Mouse (Mus musculus) hindbrain, embryonic 11.5 days (tissue): ENCODE measurements around the gene Jmjd6. TPM values are rescaled to one million over a fixed set of nuclear protein-coding genes. Genes with fewer than 3 reads are reported as not detected.

ENCODE experiments used
- ATAC-seq: fragments of 200-750 bp; cut with Nextera tagmentation; 2 replicates; pipeline ENCODE4 v1.8.0; 2017; ENCODE audit warnings: mild to moderate bottlenecking, moderate TSS enrichment, moderate library complexity; ENCODE audit not compliant: low FRiP score
- DNase-seq: peaks from one replicate; pipeline ENCODE4 v3.0.0-alpha.2; 2015; ENCODE audit warnings: low spot score
- H3K27ac ChIP-seq: fragments of 300-500 bp; sonication (generic); 2 replicates; pipeline ENCODE4 v1.5.1; 2014; ENCODE audit warnings: mild to moderate bottlenecking, low read depth, low read length
- H3K27me3 ChIP-seq: fragments of 300-500 bp; sonication (generic); 2 replicates; pipeline ENCODE4 v1.6.1; 2014; ENCODE audit warnings: mild to moderate bottlenecking, low read length, moderate library complexity, mixed read lengths; ENCODE audit not compliant: control insufficient read depth, insufficient read depth
- H3K36me3 ChIP-seq: fragments of 300-500 bp; sonication (generic); 2 replicates; pipeline ENCODE4 v1.6.1; 2014; ENCODE audit warnings: mild to moderate bottlenecking, low read length, moderate library complexity, mixed read lengths; ENCODE audit not compliant: control insufficient read depth, insufficient read depth
- H3K4me1 ChIP-seq: fragments of 300-500 bp; sonication (generic); replicated peaks from 2 replicates; pipeline ENCODE4 v1.6.1; 2014; ENCODE audit warnings: low read length, mixed read lengths; ENCODE audit not compliant: control insufficient read depth, insufficient read depth
- H3K4me2 ChIP-seq: fragments of 300-500 bp; sonication (generic); replicated peaks from 2 replicates; pipeline ENCODE4 v1.6.1; 2014; ENCODE audit warnings: mild to moderate bottlenecking, low read depth, low read length
- H3K4me3 ChIP-seq: fragments of 300-500 bp; sonication (generic); 2 replicates; pipeline ENCODE4 v1.5.1; 2014; ENCODE audit warnings: low read depth, low read length
- H3K9ac ChIP-seq: fragments of 300-500 bp; sonication (generic); 2 replicates; pipeline ENCODE4 v1.6.1; 2014; ENCODE audit warnings: low read depth, low read length
- H3K9me3 ChIP-seq: fragments of 300-500 bp; sonication (generic); 2 replicates; pipeline ENCODE4 v1.6.1; 2016; ENCODE audit warnings: low read length; ENCODE audit not compliant: control insufficient read depth
- WGBS: fragments of 180-500 bp; shearing (Covaris S2); extraction: QIAGEN DNeasy Blood & Tissue Kit; methylation state at CpG from one replicate; pipeline ENCODE4 v1.1.7; 2014; 5-methylcytosine and 5-hydroxymethylcytosine counted together
- polyA plus RNA-seq: library from polyadenylated mRNA; unstranded; fragments of >200 nt; fragmentation: Nextera tagmentation; extraction: Ambion mirVana; gene quantifications from 2 replicates; pipeline ENCODE4 v1.2.1, GENCODE M21; 2014

Gene Jmjd6
- polyA plus RNA-seq = 88.8 and 91.3 TPM in 2 replicates

DNA sequence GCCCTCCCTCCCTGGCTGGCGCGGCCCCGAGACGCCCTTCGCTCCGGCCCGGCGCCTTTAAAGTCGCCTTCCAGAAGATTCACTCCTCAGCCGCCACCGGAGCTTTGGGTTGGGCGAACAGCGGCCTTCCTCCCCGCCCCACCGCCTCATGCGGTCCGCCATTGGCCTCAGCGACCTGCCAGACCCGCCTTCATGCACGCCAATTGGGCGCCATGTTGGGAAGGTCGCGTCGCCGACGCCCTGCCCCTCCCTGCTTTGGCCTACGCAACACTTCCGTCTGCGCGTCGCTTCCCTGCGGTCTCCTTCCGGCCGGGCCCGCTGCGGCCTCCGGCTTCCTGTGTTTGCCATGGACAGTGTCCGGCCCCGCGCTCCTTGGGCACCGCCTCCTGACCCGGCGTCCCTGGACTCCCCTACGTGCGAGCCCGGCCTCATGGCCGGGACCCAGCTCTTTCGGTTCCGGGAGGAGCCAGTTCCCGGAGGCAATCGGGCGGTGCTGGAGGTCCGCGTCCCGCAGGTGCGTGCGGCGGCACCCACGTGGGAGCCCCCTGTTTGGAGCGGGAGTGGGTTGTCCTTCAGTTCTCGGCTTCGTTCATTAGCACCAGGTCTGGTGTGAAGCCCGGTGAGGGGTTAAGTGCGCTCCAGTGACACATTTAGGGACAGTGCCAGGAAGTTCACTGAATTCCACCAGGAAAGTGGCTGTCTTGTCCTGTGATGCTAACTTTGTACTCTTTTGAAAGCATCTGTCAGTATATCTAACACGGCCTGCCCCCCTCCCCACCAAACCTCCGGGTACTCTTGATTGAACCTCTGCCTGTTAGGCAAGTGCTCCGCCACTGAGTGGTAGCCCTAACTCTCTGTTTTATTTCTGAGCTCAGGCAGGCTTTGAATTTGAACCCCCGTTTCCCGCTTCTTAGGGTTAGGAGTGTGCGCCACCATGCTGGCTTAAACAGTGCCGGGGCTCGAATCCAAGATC lies at the start of gene Jmjd6, which contains the start of gene Mettl23:
Gene Jmjd6 (minus strand): TSS at position 189 of the 973 bp plus-strand sequence.
Gene Mettl23 (plus strand): TSS at position 18 of the 973 bp plus-strand sequence.
- H3K36me3 ChIP-seq = peaks cover 3% of the 10 kb centered on the region; the same call in 1 of the 2 replicates
- H3K27me3 ChIP-seq = no peaks in the 10 kb centered on the region
- DNase-seq (peak; percentile 95), ATAC-seq (peak; percentile 95)
- peaks cover 18% of the 10 kb centered on the region for H3K4me1 ChIP-seq
- peak within 1 kb of the TSS; percentile 86 for H3K9ac ChIP-seq
- peak within 1 kb of the TSS; percentile 86 for H3K4me3 ChIP-seq
- H3K27ac ChIP-seq = peak within 1 kb of the TSS; percentile 99
- no peaks in the 10 kb centered on the region for H3K9me3 ChIP-seq
- 1% methylated on average over 68 of the region's 72 CpGs for WGBS
- H3K4me2 ChIP-seq = peak within 1 kb of the TSS; percentile 69

DNA sequence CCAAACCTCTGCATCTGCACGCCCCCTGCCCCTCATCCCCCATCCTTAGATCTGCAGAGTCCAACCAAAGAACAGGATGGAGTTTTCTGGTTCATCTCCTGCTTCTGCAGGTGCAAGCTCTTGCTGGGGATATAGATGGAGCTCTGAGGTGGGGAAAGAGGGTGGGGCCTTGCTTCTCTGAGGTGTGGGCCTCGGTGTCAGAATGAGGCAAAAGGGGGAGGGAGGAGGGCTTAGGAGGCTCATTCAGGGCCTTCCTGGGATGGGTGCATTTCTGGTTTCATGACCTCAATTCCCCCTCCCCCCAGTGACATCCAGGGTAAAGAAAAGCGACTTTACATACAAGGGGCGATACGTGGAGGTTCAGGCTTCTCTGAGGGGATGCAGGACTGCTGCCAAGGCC lies 43.9 kb upstream of the Jmjd6 start:
- no peak overlapping the region for H3K9ac ChIP-seq
- no peak overlapping the region for H3K27ac ChIP-seq
- ATAC-seq = no peak
- no peak overlapping the region for H3K4me3 ChIP-seq
- WGBS = 63% methylated on average over 5 of the region's 5 CpGs
- peaks cover 4% of the 10 kb centered on the region; the same call in 1 of the 2 replicates for H3K4me1 ChIP-seq
- H3K4me2 ChIP-seq = no peak overlapping the region
- no peaks in the 10 kb centered on the region for H3K9me3 ChIP-seq
- DNase-seq = no peak
- no peaks in the 10 kb centered on the region for H3K36me3 ChIP-seq
- H3K27me3 ChIP-seq = peaks cover 3% of the 10 kb centered on the region; the same call in 1 of the 2 replicates

GRCm38 (mm10) chr11:116885275-116886151 lies 42.3 kb upstream of the Jmjd6 start:
- Histone ChIP-seq H3K4me3 (peak overlapping the region; percentile 2; the same call in 1 of the 2 replicates), H3K9me3 (no peaks in the 10 kb centered on the region), H3K4me2 (0 out of 2 replicates have a peak overlapping the region, but pooled peaks have one; percentile 7), H3K27me3 (peaks cover 3% of the 10 kb centered on the region; the same call in 1 of the 2 replicates), H3K9ac (no peak overlapping the region), H3K27ac (no peak overlapping the region), H3K4me1 (peaks cover 4% of the 10 kb centered on the region; the same call in 1 of the 2 replicates), H3K36me3 (no peaks in the 10 kb centered on the region)
- 3% methylated on average over 27 of the region's 28 CpGs for WGBS
- DNase-seq (peak; percentile 95), ATAC-seq (peak; percentile 25)

DNA sequence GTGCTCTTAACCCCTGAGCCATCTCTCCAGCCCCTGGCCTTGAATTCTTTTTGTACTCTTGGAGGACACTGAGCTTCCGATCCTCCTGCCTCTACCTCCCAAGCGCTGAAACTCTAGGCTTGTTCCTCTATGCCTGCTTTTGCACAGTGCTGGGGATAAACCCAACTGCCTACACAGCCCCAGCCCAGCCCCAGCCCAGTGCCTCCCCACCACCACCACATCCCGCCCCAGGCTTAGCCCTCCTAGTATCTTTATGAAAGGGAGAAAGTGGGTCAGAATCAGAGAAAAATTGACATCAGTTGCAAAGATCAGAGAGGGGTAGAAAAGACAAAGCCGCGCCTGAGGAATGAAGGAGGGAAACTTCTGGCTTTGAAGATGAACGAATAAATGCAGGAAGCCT lies 40.8 kb upstream of the Jmjd6 start:
- 86% methylated on average over 6 of the region's 6 CpGs for WGBS
- H3K27ac ChIP-seq = no peak overlapping the region
- peaks cover 3% of the 10 kb centered on the region; the same call in 1 of the 2 replicates for H3K27me3 ChIP-seq
- ATAC-seq (no peak), DNase-seq (no peak)
- H3K4me1 ChIP-seq = peaks cover 4% of the 10 kb centered on the region; the same call in 1 of the 2 replicates
- no peak overlapping the region for H3K4me3 ChIP-seq
- no peak overlapping the region for H3K9ac ChIP-seq
- H3K9me3 ChIP-seq = no peaks in the 10 kb centered on the region
- H3K4me2 ChIP-seq = no peak overlapping the region
- H3K36me3 ChIP-seq = no peaks in the 10 kb centered on the region

DNA sequence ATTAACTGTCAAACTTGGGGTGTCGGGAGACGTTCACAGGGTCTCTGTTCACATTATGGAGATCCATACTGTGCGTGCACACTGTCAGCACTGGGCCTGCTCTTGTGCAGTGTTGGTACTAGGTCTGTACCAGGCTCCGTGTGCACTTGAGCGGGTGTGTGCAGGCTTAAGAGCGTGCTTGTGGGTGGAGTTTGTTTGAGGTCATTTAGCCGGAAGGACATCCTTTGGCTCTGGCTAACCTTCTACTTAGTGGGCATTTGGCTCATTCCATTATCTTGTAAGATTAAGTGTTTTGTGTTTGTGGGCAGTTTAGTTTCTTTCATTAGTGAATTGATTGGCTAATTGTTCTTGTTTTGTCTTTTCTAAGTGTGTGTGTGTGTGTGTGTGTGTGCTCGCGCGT lies 39.2 kb upstream of the Jmjd6 start:
- H3K27me3 ChIP-seq = peaks cover 3% of the 10 kb centered on the region; the same call in 1 of the 2 replicates
- H3K4me3 ChIP-seq = no peak overlapping the region
- no peaks in the 10 kb centered on the region for H3K36me3 ChIP-seq
- no peaks in the 10 kb centered on the region for H3K9me3 ChIP-seq
- ATAC-seq = no peak
- peaks cover 4% of the 10 kb centered on the region; the same call in 1 of the 2 replicates for H3K4me1 ChIP-seq
- H3K27ac ChIP-seq = no peak overlapping the region
- DNase-seq = no peak
- H3K4me2 ChIP-seq = no peak overlapping the region
- H3K9ac ChIP-seq = no peak overlapping the region
- WGBS = 81% methylated on average over 10 of the region's 10 CpGs

GRCm38 (mm10) chr11:116881440-116881839 lies 38.2 kb upstream of the Jmjd6 start:
- no peak overlapping the region for H3K4me2 ChIP-seq
- H3K27me3 ChIP-seq = peaks cover 3% of the 10 kb centered on the region; the same call in 1 of the 2 replicates
- H3K27ac ChIP-seq = no peak overlapping the region
- H3K4me3 ChIP-seq = no peak overlapping the region
- no peaks in the 10 kb centered on the region for H3K36me3 ChIP-seq
- 79% methylated on average over 5 of the region's 5 CpGs for WGBS
- no peaks in the 10 kb centered on the region for H3K9me3 ChIP-seq
- ATAC-seq = no peak
- no peak overlapping the region for H3K9ac ChIP-seq
- peaks cover 4% of the 10 kb centered on the region; the same call in 1 of the 2 replicates for H3K4me1 ChIP-seq
- no peak for DNase-seq

DNA sequence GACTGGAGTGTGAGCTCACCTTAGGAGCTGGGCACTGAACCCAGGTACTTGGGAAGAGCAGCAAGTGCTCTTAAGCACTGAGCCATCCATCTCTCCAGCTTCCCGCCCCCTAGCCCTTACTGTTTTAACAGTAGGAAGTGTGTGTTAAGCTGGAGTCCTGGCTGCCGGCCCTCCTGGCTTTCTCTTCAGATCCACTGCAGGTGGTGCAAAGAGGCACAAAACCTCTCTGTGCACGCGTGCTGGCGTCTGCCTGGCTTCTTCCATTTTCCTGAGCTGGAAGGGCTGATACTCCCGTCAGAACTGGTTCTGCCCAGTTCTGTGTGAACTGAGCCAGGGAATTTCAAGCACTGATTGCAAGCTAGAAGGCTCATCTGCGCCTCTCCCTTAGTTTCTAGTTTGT lies 37.6 kb upstream of the Jmjd6 start:
- 65% methylated on average over 7 of the region's 7 CpGs for WGBS
- H3K4me1 ChIP-seq = peaks cover 4% of the 10 kb centered on the region; the same call in 1 of the 2 replicates
- no peak overlapping the region for H3K27ac ChIP-seq
- H3K4me2 ChIP-seq = no peak overlapping the region
- H3K4me3 ChIP-seq = no peak overlapping the region
- no peaks in the 10 kb centered on the region for H3K9me3 ChIP-seq
- no peak overlapping the region for H3K9ac ChIP-seq
- peaks cover 2% of the 10 kb centered on the region; the same call in 1 of the 2 replicates for H3K27me3 ChIP-seq
- DNase-seq (no peak), ATAC-seq (no peak)
- no peaks in the 10 kb centered on the region for H3K36me3 ChIP-seq

GRCm38 (mm10) chr11:116878454-116878853 lies 35.2 kb upstream of the Jmjd6 start:
- Histone ChIP-seq H3K4me1 (no peaks in the 10 kb centered on the region), H3K4me3 (no peak overlapping the region), H3K4me2 (no peak overlapping the region), H3K36me3 (peaks cover 4% of the 10 kb centered on the region; the same call in 1 of the 2 replicates), H3K9ac (no peak overlapping the region), H3K9me3 (no peaks in the 10 kb centered on the region), H3K27ac (no peak overlapping the region), H3K27me3 (no peaks in the 10 kb centered on the region)
- DNase-seq (no peak), ATAC-seq (no peak)
- WGBS = 92% methylated on average over 8 of the region's 8 CpGs
